Mouse (Mus musculus): ENCODE measurements around the gene Gm19965.

Gm19965 gene

DNA sequence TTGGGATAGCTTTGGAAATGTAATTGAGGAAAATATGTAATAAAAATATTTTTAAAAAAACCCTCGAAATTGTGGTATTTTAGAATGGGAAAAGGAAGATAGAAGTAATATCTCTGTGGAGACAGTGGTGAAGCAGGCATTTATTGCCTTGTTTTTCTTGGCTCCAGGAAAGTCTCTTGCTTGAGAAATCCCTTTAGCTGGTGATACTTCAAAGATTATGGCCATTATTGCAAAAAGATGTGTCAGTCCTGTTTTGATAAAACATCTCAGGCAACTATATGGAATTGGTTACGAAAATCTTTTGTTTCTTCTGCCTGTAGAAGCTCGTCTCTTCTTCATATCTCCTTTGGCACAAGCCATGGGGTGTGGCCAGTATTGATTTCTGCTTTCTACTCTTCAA lies at the start of gene Gm19965:
Gm19965 (plus strand) TSS at position 301 of the 400 bp plus-strand sequence.
- DNase-seq (ENCODE audit: low read depth), result no peak

GRCm38 (mm10) chr1:116782471-116782989 lies 20.3 kb upstream of the Gm19965 start:
- no peak for DNase-seq (ENCODE audit: low read depth)
